Mouse (Mus musculus) neural tube, embryonic 14.5 days (tissue): ENCODE measurements at regions not wholly inside any gene's neighbourhood (a gene's known extent, or its start where the extent isn't known, plus 50 kb on each side); places are given as distances from the start of the nearest gene placed in this dataset.

Experiments
- ATAC-seq: fragments of 200-750 bp; cut with Nextera tagmentation; 2 replicates; pipeline ENCODE4 v1.8.0; 2017; ENCODE audit warnings: low read depth, mild to moderate bottlenecking, moderate TSS enrichment, moderate library complexity
- H3K27ac ChIP-seq: fragments of 300-500 bp; sonication (generic); 2 replicates; pipeline ENCODE4 v1.5.1; 2014; ENCODE audit warnings: low read depth, mild to moderate bottlenecking, control low read depth, low read length, moderate library complexity, mixed read lengths
- H3K27me3 ChIP-seq: fragments of 300-500 bp; sonication (generic); 2 replicates; pipeline ENCODE4 v1.6.1; 2014; ENCODE audit warnings: low read length; ENCODE audit not compliant: control insufficient read depth, insufficient read depth
- H3K36me3 ChIP-seq: fragments of 300-500 bp; sonication (generic); 2 replicates; pipeline ENCODE4 v1.6.1; 2014; ENCODE audit warnings: low read length, mixed read lengths; ENCODE audit not compliant: control insufficient read depth, insufficient read depth
- H3K4me1 ChIP-seq: fragments of 300-500 bp; sonication (generic); 2 replicates; pipeline ENCODE4 v1.6.1; 2014; ENCODE audit warnings: low read length; ENCODE audit not compliant: control insufficient read depth, insufficient read depth
- H3K4me2 ChIP-seq: fragments of 300-500 bp; sonication (generic); 2 replicates; pipeline ENCODE4 v1.6.1; 2014; ENCODE audit warnings: mild to moderate bottlenecking, low read depth, low read length, control low read depth
- H3K4me3 ChIP-seq: fragments of 300-500 bp; sonication (generic); 2 replicates; pipeline ENCODE4 v1.5.1; 2014; ENCODE audit warnings: low read depth, low read length, control low read depth, mixed read lengths
- H3K9ac ChIP-seq: fragments of 300-500 bp; sonication (generic); replicated peaks from 2 replicates; pipeline ENCODE4 v1.6.1; 2014; ENCODE audit warnings: low read depth, mild to moderate bottlenecking, control low read depth, low read length, mixed read lengths
- H3K9me3 ChIP-seq: fragments of 300-500 bp; sonication (generic); 2 replicates; pipeline ENCODE4 v1.6.1; 2016; ENCODE audit warnings: low read length; ENCODE audit not compliant: control insufficient read depth
- WGBS: fragments of 180-500 bp; shearing (Covaris S2); extraction: QIAGEN DNeasy Blood & Tissue Kit; methylation state at CpG from one replicate; pipeline ENCODE4 v1.1.7; 2014; 5-methylcytosine and 5-hydroxymethylcytosine counted together

- no peaks in the 10 kb centered on the region for H3K27me3 ChIP-seq
- 44% methylated on average over 7 of the region's 7 CpGs for WGBS
- no peaks in the 10 kb centered on the region for H3K36me3 ChIP-seq
- H3K4me2 ChIP-seq = no peak overlapping the region
- ATAC-seq = no peak
- no peak overlapping the region for H3K4me3 ChIP-seq
- no peak overlapping the region for H3K9ac ChIP-seq
- H3K9me3 ChIP-seq = no peaks in the 10 kb centered on the region
- H3K4me1 ChIP-seq = peaks cover 4% of the 10 kb centered on the region; the same call in 1 of the 2 replicates
- no peak overlapping the region for H3K27ac ChIP-seq
These were observed 367.6 kb downstream of the Ajap1 start for GRCm38 (mm10) chr4:153114998-153115397.

- WGBS = 84% methylated on average over 2 of the region's 2 CpGs
- H3K4me2 ChIP-seq = no peak overlapping the region
- H3K27ac ChIP-seq = no peak overlapping the region
- no peak overlapping the region for H3K9ac ChIP-seq
- H3K9me3 ChIP-seq = no peaks in the 10 kb centered on the region
- H3K4me3 ChIP-seq = no peak overlapping the region
- no peaks in the 10 kb centered on the region for H3K27me3 ChIP-seq
- H3K36me3 ChIP-seq = no peaks in the 10 kb centered on the region
- no peaks in the 10 kb centered on the region; the same call in 1 of the 2 replicates for H3K4me1 ChIP-seq
- no peak for ATAC-seq
These were observed 369.0 kb downstream of the Ajap1 start for GRCm38 (mm10) chr4:153113577-153113976.

GRCm38 (mm10) chr4:153110291-153110746, 372.3 kb downstream of the Ajap1 start:
- H3K4me1 ChIP-seq = no peaks in the 10 kb centered on the region; the same call in 1 of the 2 replicates
- ATAC-seq = no peak
- WGBS = 43% methylated on average over 16 of the region's 16 CpGs
- no peaks in the 10 kb centered on the region for H3K27me3 ChIP-seq
- no peak overlapping the region for H3K4me3 ChIP-seq
- H3K27ac ChIP-seq = peak overlapping the region; percentile 53
- H3K4me2 ChIP-seq = no peak overlapping the region
- peaks cover 2% of the 10 kb centered on the region; the same call in 1 of the 2 replicates for H3K9me3 ChIP-seq
- no peak overlapping the region for H3K9ac ChIP-seq
- H3K36me3 ChIP-seq = no peaks in the 10 kb centered on the region

- Histone ChIP-seq H3K9ac (no peak overlapping the region), H3K4me3 (no peak overlapping the region), H3K36me3 (no peaks in the 10 kb centered on the region), H3K9me3 (no peaks in the 10 kb centered on the region), H3K27ac (no peak overlapping the region), H3K27me3 (no peaks in the 10 kb centered on the region), H3K4me2 (no peak overlapping the region), H3K4me1 (no peaks in the 10 kb centered on the region)
- 80% methylated on average over 12 of the region's 12 CpGs for WGBS
- no peak for ATAC-seq
These were observed 384.0 kb downstream of the Ajap1 start for GRCm38 (mm10) chr4:153098591-153098990.

- Histone ChIP-seq H3K27me3 (no peaks in the 10 kb centered on the region), H3K9ac (no peak overlapping the region), H3K4me1 (no peaks in the 10 kb centered on the region), H3K4me2 (no peak overlapping the region), H3K27ac (no peak overlapping the region), H3K36me3 (no peaks in the 10 kb centered on the region), H3K4me3 (no peak overlapping the region), H3K9me3 (no peaks in the 10 kb centered on the region)
- no peak for ATAC-seq
- WGBS = 89% methylated on average over 1 of the region's 1 CpGs
These were observed 385.0 kb downstream of the Ajap1 start for GRCm38 (mm10) chr4:153097601-153098000.

- no peak overlapping the region for H3K9ac ChIP-seq
- no peaks in the 10 kb centered on the region for H3K9me3 ChIP-seq
- H3K36me3 ChIP-seq = no peaks in the 10 kb centered on the region
- WGBS = 78% methylated on average over 3 of the region's 3 CpGs
- ATAC-seq = no peak
- H3K27ac ChIP-seq = no peak overlapping the region
- H3K27me3 ChIP-seq = no peaks in the 10 kb centered on the region
- no peaks in the 10 kb centered on the region for H3K4me1 ChIP-seq
- H3K4me2 ChIP-seq = no peak overlapping the region
- H3K4me3 ChIP-seq = no peak overlapping the region
These were observed 389.5 kb downstream of the Ajap1 start for GRCm38 (mm10) chr4:153093129-153093528.

- WGBS = 44% methylated on average over 14 of the region's 14 CpGs
- Histone ChIP-seq H3K4me3 (no peak overlapping the region), H3K36me3 (no peaks in the 10 kb centered on the region), H3K9ac (no peak overlapping the region), H3K4me2 (no peak overlapping the region), H3K27me3 (no peaks in the 10 kb centered on the region), H3K9me3 (no peaks in the 10 kb centered on the region), H3K4me1 (no peaks in the 10 kb centered on the region), H3K27ac (no peak overlapping the region)
- no peak for ATAC-seq
These were observed 400.4 kb downstream of the Ajap1 start for GRCm38 (mm10) chr4:153082166-153082565.

GRCm38 (mm10) chr4:153074590-153074989, 408.0 kb downstream of the Ajap1 start:
- 81% methylated on average over 3 of the region's 3 CpGs for WGBS
- no peaks in the 10 kb centered on the region for H3K36me3 ChIP-seq
- ATAC-seq = no peak
- H3K9me3 ChIP-seq = no peaks in the 10 kb centered on the region
- H3K4me2 ChIP-seq = no peak overlapping the region
- no peak overlapping the region for H3K4me3 ChIP-seq
- H3K27me3 ChIP-seq = no peaks in the 10 kb centered on the region
- H3K27ac ChIP-seq = no peak overlapping the region
- no peak overlapping the region for H3K9ac ChIP-seq
- 0 out of 2 replicates have a peak, but pooled peaks cover 4% of the 10 kb centered on the region for H3K4me1 ChIP-seq

GRCm38 (mm10) chr4:153070190-153070745, 412.3 kb downstream of the Ajap1 start:
- no peak overlapping the region for H3K9ac ChIP-seq
- H3K4me3 ChIP-seq = no peak overlapping the region
- no peak overlapping the region for H3K27ac ChIP-seq
- 43% methylated on average over 15 of the region's 15 CpGs for WGBS
- 0 out of 2 replicates have a peak, but pooled peaks cover 4% of the 10 kb centered on the region for H3K4me1 ChIP-seq
- no peaks in the 10 kb centered on the region for H3K9me3 ChIP-seq
- H3K4me2 ChIP-seq = no peak overlapping the region
- H3K36me3 ChIP-seq = no peaks in the 10 kb centered on the region
- no peaks in the 10 kb centered on the region for H3K27me3 ChIP-seq
- no peak for ATAC-seq
